Mouse (Mus musculus) heart, postnatal 0 days (tissue): ENCODE measurements around the gene Phf21a.

Experiments used
- CTCF ChIP-seq: IDR thresholded peaks from 2 replicates; pipeline ENCODE4 v1.5.1; 2016; ENCODE audit warnings: antibody characterized with exemption, control low read depth, low read depth
- EP300 ChIP-seq: IDR thresholded peaks from 2 replicates; pipeline ENCODE4 v1.6.1; 2016; ENCODE audit warnings: antibody characterized with exemption, low read depth

- TF ChIP-seq CTCF: no peak
- no peak for TF ChIP-seq EP300
These were observed 105.2 kb downstream of the Phf21a start for GRCm38 (mm10) chr2:92198126-92198525.
